Mouse (Mus musculus): ENCODE measurements around the gene Zfc3h1. TPM values are rescaled to one million over a fixed set of nuclear protein-coding genes. Genes with fewer than 3 reads are reported as not detected.

Zfc3h1 gene
- total and polyA plus RNA-seq, 3 experiments = 9.7 to 133 (median 83.5) TPM

Other genes starting within 250 kb of the Zfc3h1 start
- gene Tph2, start 199.9 kb upstream of the Zfc3h1 start, total RNA-seq (2014; fragmentation: Nextera tagmentation) = not detected in 2 replicates
- gene Tph2, start 199.9 kb upstream of the Zfc3h1 start, total RNA-seq (2017) = 0.06 and 0.11 TPM in 2 replicates
- not detected in 2 replicates for gene Tph2, start 199.9 kb upstream of the Zfc3h1 start, polyA plus RNA-seq (2012)
- gene Tbc1d15, start 133.5 kb upstream of the Zfc3h1 start, total RNA-seq (2014; fragmentation: Nextera tagmentation) = 92.4 and 105 TPM in 2 replicates
- 33.1 and 38.1 TPM in 2 replicates for gene Tbc1d15, start 133.5 kb upstream of the Zfc3h1 start, total RNA-seq (2017)
- gene Tbc1d15, start 133.5 kb upstream of the Zfc3h1 start, polyA plus RNA-seq (2012) = 2.1 and 2.8 TPM in 2 replicates
- gene Rab21, start 69.4 kb upstream of the Zfc3h1 start, total RNA-seq (2014; fragmentation: Nextera tagmentation) = 71.5 and 96.7 TPM in 2 replicates
- 36.7 and 43.1 TPM in 2 replicates for gene Rab21, start 69.4 kb upstream of the Zfc3h1 start, total RNA-seq (2017)
- gene Rab21, start 69.4 kb upstream of the Zfc3h1 start, polyA plus RNA-seq (2012) = 23.5 and 36.5 TPM in 2 replicates
- gene Tmem19, start 22.5 kb upstream of the Zfc3h1 start, total RNA-seq (2014; fragmentation: Nextera tagmentation) = 10.5 and 11.6 TPM in 2 replicates
- 16.2 and 17.9 TPM in 2 replicates for gene Tmem19, start 22.5 kb upstream of the Zfc3h1 start, total RNA-seq (2017)
- gene Tmem19, start 22.5 kb upstream of the Zfc3h1 start, polyA plus RNA-seq (2012) = 1.9 and 2.9 TPM in 2 replicates
- gene Thap2, start 516 bp upstream of the Zfc3h1 start, total RNA-seq (2014; fragmentation: Nextera tagmentation) = 25.7 and 34.6 TPM in 2 replicates
- 8.5 and 11.4 TPM in 2 replicates for gene Thap2, start 516 bp upstream of the Zfc3h1 start, total RNA-seq (2017)
- gene Thap2, start 516 bp upstream of the Zfc3h1 start, polyA plus RNA-seq (2012) = 8.4 and 9.0 TPM in 2 replicates
- not detected in 2 replicates for gene A930009A15Rik, start 185.0 kb downstream of the Zfc3h1 start, total RNA-seq (2014; fragmentation: Nextera tagmentation)
- not detected in 2 replicates for gene A930009A15Rik, start 185.0 kb downstream of the Zfc3h1 start, total RNA-seq (2017)
- gene A930009A15Rik, start 185.0 kb downstream of the Zfc3h1 start, polyA plus RNA-seq (2012) = not detected in 2 replicates
- not detected in 2 replicates for gene Lgr5, start 202.8 kb downstream of the Zfc3h1 start, total RNA-seq (2014; fragmentation: Nextera tagmentation)
- 0.11 and 0.17 TPM in 2 replicates for gene Lgr5, start 202.8 kb downstream of the Zfc3h1 start, total RNA-seq (2017)
- 0.03 TPM in 1 of 2 replicates, not detected in the other for gene Lgr5, start 202.8 kb downstream of the Zfc3h1 start, polyA plus RNA-seq (2012)